ENCODE assay signal across 13 mouse cellular contexts in genomic region chr2:18977201-18977805, GRCm38 (mm10). TPM values are rescaled to one million over a fixed set of nuclear protein-coding genes. Genes with fewer than 3 reads are reported as not detected.
"Had no signal": no experiment of that assay in that cellular context is flagged by ENCODE, and none has a peak within 500 bp of the region (broad histone marks: within the 10 kb centered on the region; RNA-seq: fewer than 3 reads in every experiment).

No protein-coding gene starts in this region.

- H3K27ac ChIP-seq: kidney, embryonic 15.5 days; limb, embryonic 15.5 days; liver, embryonic 13.5 days; midbrain, embryonic 10.5 days; neural tube, embryonic 13.5 days had no signal

- H3K4me3 ChIP-seq: kidney, embryonic 15.5 days; limb, embryonic 15.5 days; liver, embryonic 13.5 days; midbrain, embryonic 10.5 days; neural tube, embryonic 13.5 days had no signal

- DNase-seq: kidney, adult 2 months; kidney, postnatal 14 days; liver, embryonic 13.5 days; lung, adult 18-20 months; lung, postnatal 4 days; midbrain, embryonic 14.5 days; right cerebral cortex, postnatal 14 days; thymus, postnatal 36 days had no signal

RNA-seq across cellular contexts. Expression of gene 4930426L09Rik, which starts 20.8 kb away (rescaled TPM):
- polyA plus RNA-seq: lung, embryonic 16.5 days had no signal
